Mouse (Mus musculus) ovary, adult 18-20 months (tissue): ENCODE data around the gene Cyp21a1.
"Not testable (repeated sequence)": the region's sequence is repeated elsewhere in the genome, so short reads cannot be mapped to it uniquely, and the experiment has no call there.

Experiments used
- DNase-seq: peaks from one replicate; pipeline ENCODE4 v3.0.0; 2022; ENCODE audit warnings: low spot score, mixed read lengths

Gene Cyp21a1

GRCm38 (mm10) chr17:34804301-34804700, at the start of gene Cyp21a1:
Gene Cyp21a1 (minus strand): TSS chr17:34804561.
- DNase-seq, result not testable (repeated sequence)

- DNase-seq, result no peak
Observed at GRCm38 (mm10) chr17:34853511-34853910, 49.1 kb upstream of the Cyp21a1 start.

DNA sequence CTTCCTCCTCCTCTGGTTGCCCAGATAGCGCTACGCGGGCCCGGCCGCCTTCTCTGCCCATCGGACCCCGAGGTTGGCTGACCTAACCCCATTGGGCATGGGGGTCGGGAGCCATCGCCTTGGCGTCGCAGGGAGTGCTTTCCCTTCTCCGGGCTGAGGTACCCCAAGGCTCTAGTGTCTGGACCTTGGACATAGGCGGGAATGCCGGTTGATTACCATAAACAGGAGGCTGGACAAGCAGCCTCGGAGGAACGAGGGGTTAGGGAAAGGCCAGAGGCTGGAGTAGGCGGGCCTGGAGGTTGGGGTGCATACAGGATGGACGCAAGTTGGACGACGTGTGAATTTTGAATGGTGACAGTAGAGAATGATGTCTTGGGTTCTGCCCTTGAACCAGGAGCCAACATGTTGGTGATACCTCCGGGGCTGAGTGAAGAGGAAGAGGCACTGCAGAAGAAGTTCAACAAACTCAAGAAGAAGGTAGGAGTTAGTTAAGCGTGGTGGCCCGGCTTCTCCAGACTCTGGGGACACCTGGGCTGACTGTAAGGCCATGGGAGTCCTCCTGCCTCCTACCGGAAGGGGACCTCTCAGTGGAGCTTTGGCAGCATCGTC, 46.3 kb upstream of the Cyp21a1 start:
- DNase-seq, result no peak

DNA sequence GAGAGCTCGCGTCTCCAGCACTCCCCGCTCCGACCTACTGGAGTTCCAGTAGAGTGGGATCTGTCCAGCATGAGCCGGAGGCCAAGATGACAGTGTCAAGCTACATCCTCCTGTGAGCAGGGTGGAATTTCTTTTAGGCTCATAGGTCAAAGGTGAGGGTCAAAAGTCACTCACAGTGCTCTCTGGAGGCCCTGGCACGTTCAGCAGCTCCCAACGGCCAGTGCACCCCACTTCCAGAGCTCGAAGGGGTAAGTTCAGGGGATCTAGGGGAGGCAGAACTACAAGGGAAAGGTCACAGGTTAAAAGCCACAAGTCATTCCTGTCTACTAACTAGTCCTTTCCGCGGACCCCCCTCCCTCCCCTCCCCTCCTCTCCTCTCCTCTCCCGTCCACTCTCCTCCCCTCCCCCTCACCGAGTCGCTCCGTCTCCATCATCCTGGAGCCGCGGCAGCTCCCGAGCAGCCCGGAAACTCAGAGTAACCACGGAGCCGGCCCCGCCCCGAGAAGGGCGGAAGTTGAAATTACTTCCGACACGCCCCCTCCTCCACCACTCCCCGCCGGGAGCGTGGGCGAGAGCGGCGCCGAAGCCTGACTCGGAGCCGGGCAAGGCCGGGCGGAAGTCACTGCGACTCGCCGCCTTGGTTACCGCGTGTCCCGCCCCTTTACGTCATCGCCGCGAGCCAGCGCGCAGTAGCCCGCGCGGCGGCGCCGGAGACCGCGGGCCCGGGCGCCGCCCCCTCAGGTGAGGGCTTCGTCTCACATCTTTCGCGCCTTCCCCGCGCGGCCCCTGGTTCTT, 45.6 kb upstream of the Cyp21a1 start, which contains the start of the genes Skiv2l and Nelfe:
Skiv2l (minus strand) TSS at position 489 of the 795 bp plus-strand sequence.
Nelfe (plus strand) TSS at position 670 of the 795 bp plus-strand sequence.
- peak; percentile 96 for DNase-seq

- no peak for DNase-seq
Observed at GRCm38 (mm10) chr17:34847615-34848014, 43.3 kb upstream of the Cyp21a1 start.

DNA sequence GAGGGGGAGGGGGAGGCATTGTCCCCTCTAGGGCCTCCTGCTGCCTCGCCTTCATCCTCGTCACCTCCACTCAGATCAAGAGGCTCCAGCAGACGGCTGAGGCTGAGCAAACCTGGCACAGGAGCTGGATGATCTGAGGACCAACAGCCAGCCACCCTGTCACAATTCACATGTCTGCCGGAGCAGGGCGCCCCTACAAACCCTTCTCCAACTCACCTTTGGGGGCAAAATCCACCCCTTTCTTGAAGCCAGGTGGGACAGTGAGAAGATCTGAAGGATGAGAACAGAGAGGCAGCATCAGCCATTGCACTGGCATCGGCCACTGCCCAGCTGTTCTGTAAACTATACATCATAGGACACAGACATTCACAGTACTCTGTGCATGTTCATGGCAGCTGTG, 42.8 kb upstream of the Cyp21a1 start:
- no peak for DNase-seq

GRCm38 (mm10) chr17:34844884-34845283, 40.5 kb upstream of the Cyp21a1 start:
- no peak for DNase-seq

GRCm38 (mm10) chr17:34840736-34841307, 36.5 kb upstream of the Cyp21a1 start:
- no peak for DNase-seq

DNA sequence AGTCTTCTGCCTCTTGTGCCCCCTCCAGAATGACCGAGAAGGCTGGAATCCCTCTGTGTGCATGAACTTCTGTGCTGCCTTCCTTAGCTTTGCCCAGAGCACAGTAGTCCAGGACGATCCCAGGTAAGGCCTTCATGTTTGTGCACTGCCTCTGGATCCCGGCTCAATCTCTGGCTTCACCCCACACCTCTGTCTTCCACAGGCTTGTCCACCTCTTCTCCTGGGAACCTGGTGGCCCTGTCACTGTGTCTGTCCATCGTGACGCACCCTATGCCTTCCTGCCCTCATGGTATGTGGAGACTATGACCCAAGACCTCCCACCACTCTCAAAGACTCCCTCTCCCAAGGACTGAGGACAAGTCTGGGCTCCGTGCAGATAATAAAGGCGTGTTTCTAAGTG, 34.4 kb upstream of the Cyp21a1 start:
- no peak for DNase-seq

GRCm38 (mm10) chr17:34837464-34838324, 33.3 kb upstream of the Cyp21a1 start:
- no peak for DNase-seq

DNA sequence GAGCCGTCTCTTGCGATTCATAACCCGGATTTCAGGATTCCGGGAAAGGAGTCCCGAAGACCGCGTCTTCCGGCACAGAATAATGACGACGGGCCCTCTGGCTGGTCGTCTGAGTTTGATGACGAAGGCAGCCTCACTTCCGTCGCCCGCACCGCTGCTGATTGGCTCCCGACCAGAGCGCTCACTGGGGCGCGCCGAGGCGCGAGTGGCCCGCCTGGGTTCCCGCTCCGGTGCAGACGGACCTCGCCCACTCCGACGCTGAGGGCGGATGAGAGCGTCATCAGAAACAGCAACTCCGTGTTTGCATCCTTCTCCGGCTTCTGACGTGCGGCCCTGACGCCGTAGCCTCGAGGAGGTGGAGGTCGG, 32.5 kb upstream of the Cyp21a1 start, which contains the start of the genes Stk19 and Dxo:
Stk19 (minus strand) TSS at position 90 of the 366 bp plus-strand sequence.
Dxo (plus strand) TSS at position 164 of the 366 bp plus-strand sequence.
- peak; percentile 92 for DNase-seq

DNA sequence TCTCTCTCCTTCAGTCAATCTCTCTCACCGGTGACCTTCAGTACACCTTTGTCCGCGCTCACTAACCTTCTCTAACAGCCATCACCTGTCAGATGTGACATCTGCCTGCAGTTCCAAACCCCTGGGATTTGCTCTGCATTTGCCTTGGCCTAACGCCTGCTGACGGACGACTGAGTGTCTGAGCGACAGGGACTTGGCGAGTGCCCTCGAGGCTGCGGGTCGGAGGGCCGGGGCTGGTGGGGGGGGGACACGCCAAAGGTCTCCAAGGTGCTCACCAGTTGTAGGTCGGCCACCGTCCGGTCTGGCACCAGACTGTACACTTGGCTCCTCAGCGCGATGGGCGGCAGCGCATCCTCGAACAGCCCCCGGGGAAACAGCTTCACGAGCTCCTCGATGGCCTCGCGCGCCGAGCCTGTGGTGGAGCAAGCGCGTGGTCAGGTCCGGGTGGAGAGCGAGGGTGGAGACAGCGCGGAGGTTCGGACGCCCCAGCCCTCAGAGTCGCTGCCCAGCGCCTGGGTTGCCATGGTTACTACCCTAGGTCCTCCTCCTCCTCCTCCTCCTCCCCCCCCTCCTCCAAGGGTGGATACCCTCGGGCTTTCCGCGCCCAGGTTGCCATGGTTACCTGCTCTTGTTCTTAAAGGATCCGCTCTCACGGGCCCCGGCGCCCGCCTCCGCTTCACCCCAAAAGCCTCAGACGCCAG, 31.9 kb upstream of the Cyp21a1 start:
- no peak for DNase-seq

- DNase-seq, result not testable (repeated sequence)
Observed at GRCm38 (mm10) chr17:34830776-34831175, 26.4 kb upstream of the Cyp21a1 start.

DNA sequence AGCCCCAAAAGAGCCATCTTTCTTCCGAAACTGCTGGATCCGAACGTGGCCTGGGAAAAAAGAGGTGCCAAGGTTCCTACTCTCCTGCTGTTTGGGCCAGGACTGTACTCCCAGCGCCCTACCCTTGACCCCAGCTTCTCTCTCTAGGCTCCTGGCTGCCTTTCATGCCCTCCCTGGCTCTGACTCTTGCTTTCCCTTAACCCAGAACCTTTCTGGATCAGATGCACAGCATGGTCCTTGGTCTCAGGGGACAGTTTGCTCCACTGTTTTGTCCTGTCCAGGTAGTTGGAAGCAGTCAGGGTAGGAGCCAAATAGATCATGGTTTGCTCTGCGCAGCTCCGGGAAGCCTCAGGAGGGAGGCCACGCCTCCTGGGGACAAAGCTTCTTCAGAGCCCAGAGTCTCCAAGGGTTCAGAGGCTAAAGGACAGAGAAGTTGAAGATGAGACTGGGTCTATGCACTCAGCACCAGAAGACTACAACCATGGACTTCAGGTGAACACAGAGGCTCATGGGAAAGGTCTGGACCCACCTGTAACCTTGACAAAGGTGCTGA, 10.5 kb upstream of the Cyp21a1 start:
- DNase-seq, result no peak

DNA sequence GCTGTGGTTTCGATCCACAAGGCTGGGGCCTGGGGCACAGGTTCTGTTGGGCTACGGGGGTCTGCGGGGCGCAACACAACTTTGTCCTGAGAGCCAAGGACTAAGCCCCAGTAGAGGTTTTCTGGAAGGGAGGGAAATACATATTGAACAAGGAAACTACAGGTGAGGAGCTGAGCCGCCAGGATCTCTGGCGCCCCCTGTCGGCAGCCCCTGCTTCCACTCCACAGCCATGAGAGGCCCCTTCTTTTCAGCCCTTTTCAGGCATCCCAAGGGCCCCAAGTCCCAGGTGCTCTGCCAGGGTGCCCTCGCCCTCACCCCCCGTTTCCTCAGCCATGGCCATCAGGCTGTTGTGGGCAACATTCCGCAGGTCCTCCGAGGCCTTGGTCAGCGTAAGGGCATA, 9.4 kb upstream of the Cyp21a1 start:
- DNase-seq, result not testable (repeated sequence)

DNA sequence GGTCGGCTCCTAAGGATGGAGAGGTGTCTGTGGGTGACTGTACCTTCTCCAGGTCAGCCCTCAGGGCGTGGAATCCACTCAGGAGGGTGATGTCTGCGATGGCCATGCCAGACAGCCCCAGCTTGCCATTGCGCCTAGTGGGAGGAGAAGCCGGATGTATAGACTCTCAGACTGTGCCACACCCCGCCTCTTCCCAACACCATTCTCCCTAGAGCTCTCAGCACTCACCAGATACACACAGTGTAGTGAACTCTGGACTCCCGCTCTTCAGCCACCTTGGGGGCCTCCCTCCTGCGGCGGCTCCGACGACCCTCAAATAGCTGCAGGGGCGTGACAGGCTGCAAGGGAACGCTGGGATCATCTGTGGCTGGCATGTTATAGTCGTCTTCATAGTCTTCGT, 6.9 kb upstream of the Cyp21a1 start:
- DNase-seq, result no peak

DNA sequence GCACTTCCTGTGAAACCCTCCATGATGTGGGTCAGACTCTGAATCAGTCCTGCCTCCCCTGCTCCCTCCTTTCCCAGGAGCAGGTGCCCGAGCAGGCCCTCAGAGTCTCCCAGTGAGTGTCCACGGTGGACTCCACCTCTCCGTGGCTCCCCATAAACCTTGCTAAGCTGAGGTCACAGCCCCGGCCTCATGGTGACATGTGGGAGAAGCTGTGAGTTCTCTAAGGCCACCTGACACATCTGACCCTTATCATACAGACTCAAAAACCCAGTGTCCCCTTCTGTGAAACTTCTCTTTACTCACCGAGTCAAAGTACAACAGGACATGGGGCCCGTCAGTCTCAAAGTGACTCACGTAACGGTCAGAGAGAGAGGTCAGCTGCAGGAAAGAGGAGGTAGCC, 6.5 kb upstream of the Cyp21a1 start:
- DNase-seq, result not testable (repeated sequence)

- not testable (repeated sequence) for DNase-seq
Observed at GRCm38 (mm10) chr17:34810411-34810810, 6.0 kb upstream of the Cyp21a1 start.

DNA sequence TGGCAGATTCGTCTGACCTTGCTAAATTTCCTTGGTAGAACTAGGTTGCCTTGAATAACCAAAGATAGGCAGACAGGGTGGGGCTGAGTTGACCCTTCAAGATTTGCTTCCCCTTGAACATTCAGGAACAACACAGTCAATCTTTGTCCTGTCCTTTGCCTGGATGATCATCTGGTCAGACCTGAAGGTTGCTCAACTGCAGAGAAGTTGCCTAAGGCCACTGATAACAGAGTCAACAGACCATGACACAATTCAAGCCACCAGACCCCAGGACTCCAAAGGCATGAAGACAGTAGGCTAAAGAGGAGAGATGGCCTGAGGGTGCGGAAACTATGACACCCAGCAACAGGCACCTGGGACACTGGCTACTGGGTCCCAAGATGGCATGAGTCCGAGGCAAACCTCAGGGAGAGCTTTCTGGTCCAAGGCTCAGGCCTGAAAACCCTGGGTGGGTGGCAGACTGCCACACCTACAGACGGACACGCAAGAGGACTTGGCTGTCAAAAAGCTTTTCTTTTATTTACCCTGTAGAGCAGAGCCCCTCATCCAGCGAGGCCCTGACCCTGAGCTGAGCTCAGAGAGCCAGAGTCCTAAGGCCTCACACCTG, 4.3 kb upstream of the Cyp21a1 start:
- no peak for DNase-seq

- DNase-seq, result no peak
Observed at GRCm38 (mm10) chr17:34807176-34807575, 2.8 kb upstream of the Cyp21a1 start.
